Mouse (Mus musculus) midbrain, embryonic 15.5 days (tissue): ENCODE measurements at regions not wholly inside any gene's neighbourhood (a gene's known extent, or its start where the extent isn't known, plus 50 kb on each side); places are given as distances from the start of the nearest gene placed in this dataset.

Experiments used
- ATAC-seq: fragments of 200-750 bp; cut with Nextera tagmentation; replicated peaks from 2 replicates; pipeline ENCODE4 v1.8.0; 2017; ENCODE audit warnings: moderate TSS enrichment
- H3K27ac ChIP-seq: fragments of 300-500 bp; sonication (generic); 2 replicates; pipeline ENCODE4 v1.5.1; 2015; ENCODE audit warnings: mild to moderate bottlenecking, inconsistent platforms
- H3K27me3 ChIP-seq: fragments of 300-500 bp; sonication (generic); replicated peaks from 2 replicates; pipeline ENCODE4 v1.6.1; 2015; ENCODE audit warnings: inconsistent platforms
- H3K36me3 ChIP-seq: fragments of 300-500 bp; sonication (generic); replicated peaks from 2 replicates; pipeline ENCODE4 v1.6.1; 2015; ENCODE audit warnings: inconsistent platforms
- H3K4me1 ChIP-seq: fragments of 300-500 bp; sonication (generic); 2 replicates; pipeline ENCODE4 v1.6.1; 2015; ENCODE audit warnings: inconsistent platforms
- H3K4me2 ChIP-seq: fragments of 300-500 bp; sonication (generic); 2 replicates; pipeline ENCODE4 v1.6.1; 2015; ENCODE audit warnings: inconsistent platforms, mild to moderate bottlenecking, moderate library complexity
- H3K4me3 ChIP-seq: fragments of 300-500 bp; sonication (generic); 2 replicates; pipeline ENCODE4 v1.5.1; 2015; ENCODE audit warnings: mild to moderate bottlenecking, inconsistent platforms
- H3K9ac ChIP-seq: fragments of 300-500 bp; sonication (generic); 2 replicates; pipeline ENCODE4 v1.6.1; 2015; ENCODE audit warnings: mild to moderate bottlenecking, inconsistent platforms
- H3K9me3 ChIP-seq: fragments of 300-500 bp; sonication (generic); 2 replicates; pipeline ENCODE4 v1.6.1; 2016; ENCODE audit warnings: inconsistent platforms
- WGBS: fragments of 180-500 bp; shearing (Covaris S2); methylation state at CpG from one replicate; pipeline ENCODE4 v1.1.7; 2015; ENCODE audit warnings: mixed read lengths; 5-methylcytosine and 5-hydroxymethylcytosine counted together

- Histone ChIP-seq H3K4me1 (peaks cover 37% of the 10 kb centered on the region), H3K36me3 (no peaks in the 10 kb centered on the region), H3K4me3 (no peak overlapping the region), H3K27ac (no peak overlapping the region), H3K27me3 (peaks cover 24% of the 10 kb centered on the region), H3K4me2 (no peak overlapping the region), H3K9ac (no peak overlapping the region), H3K9me3 (no peaks in the 10 kb centered on the region)
- no peak for ATAC-seq
- 62% methylated on average over 4 of the region's 4 CpGs for WGBS
These were observed 70.1 kb upstream of the Ppp2r5c start for GRCm38 (mm10) chr12:110376838-110377150.

GRCm38 (mm10) chr12:110377306-110377705, 69.6 kb upstream of the Ppp2r5c start:
- no peaks in the 10 kb centered on the region for H3K9me3 ChIP-seq
- H3K27ac ChIP-seq, result no peak overlapping the region
- peaks cover 37% of the 10 kb centered on the region for H3K4me1 ChIP-seq
- H3K4me3 ChIP-seq, result no peak overlapping the region
- H3K27me3 ChIP-seq, result peaks cover 24% of the 10 kb centered on the region
- no peak for ATAC-seq
- 46% methylated on average over 6 of the region's 6 CpGs for WGBS
- H3K36me3 ChIP-seq, result no peaks in the 10 kb centered on the region
- no peak overlapping the region for H3K4me2 ChIP-seq
- no peak overlapping the region for H3K9ac ChIP-seq

DNA sequence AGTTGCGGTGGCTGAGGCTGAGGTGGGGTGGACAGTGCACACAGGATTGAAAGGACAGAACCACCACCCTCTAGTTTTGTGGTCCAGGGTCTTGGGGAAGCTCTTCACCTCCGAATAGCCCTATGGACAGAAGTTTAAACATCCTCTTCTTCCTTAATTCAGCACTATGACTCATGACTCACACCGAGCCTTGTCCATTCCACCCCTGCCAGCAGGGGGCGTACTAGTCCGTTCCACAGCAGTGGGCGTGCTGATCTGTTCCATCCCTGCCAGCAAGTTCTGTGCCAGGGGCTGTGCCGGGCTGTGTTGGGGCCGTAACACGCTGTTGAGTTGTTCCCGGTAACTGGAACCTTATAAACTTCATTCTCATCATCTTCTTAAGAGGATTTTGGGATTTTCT, 69.2 kb upstream of the Ppp2r5c start:
- no peak overlapping the region for H3K27ac ChIP-seq
- H3K4me1 ChIP-seq, result peaks cover 37% of the 10 kb centered on the region
- peaks cover 24% of the 10 kb centered on the region for H3K27me3 ChIP-seq
- H3K4me3 ChIP-seq, result no peak overlapping the region
- H3K36me3 ChIP-seq, result no peaks in the 10 kb centered on the region
- H3K4me2 ChIP-seq, result no peak overlapping the region
- no peaks in the 10 kb centered on the region for H3K9me3 ChIP-seq
- WGBS, result 35% methylated on average over 10 of the region's 10 CpGs
- no peak overlapping the region for H3K9ac ChIP-seq
- no peak for ATAC-seq

DNA sequence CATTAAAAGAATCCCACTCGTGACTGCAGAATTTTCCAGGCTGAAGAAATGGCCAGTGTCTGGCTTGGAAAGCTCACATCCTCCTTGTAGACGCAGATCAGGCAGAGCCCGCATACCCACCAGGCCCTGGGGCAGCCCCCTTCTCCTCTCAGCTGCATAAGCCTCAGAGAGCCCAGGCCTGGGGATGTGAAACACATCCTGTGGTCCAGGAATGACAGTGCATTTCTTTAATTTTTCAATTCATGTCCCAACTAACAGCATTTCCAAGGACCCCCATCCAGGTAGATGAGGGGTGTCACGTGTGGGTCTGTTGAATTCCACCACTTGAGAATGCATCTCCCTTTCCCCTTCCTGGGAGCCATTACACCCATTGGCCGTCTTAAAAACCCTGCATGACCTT, 68.6 kb upstream of the Ppp2r5c start:
- Histone ChIP-seq H3K27me3 (peaks cover 24% of the 10 kb centered on the region), H3K4me3 (no peak overlapping the region), H3K9me3 (no peaks in the 10 kb centered on the region), H3K36me3 (no peaks in the 10 kb centered on the region), H3K4me1 (peaks cover 32% of the 10 kb centered on the region), H3K9ac (no peak overlapping the region), H3K27ac (no peak overlapping the region), H3K4me2 (no peak overlapping the region)
- no peak for ATAC-seq
- 57% methylated on average over 5 of the region's 5 CpGs for WGBS

DNA sequence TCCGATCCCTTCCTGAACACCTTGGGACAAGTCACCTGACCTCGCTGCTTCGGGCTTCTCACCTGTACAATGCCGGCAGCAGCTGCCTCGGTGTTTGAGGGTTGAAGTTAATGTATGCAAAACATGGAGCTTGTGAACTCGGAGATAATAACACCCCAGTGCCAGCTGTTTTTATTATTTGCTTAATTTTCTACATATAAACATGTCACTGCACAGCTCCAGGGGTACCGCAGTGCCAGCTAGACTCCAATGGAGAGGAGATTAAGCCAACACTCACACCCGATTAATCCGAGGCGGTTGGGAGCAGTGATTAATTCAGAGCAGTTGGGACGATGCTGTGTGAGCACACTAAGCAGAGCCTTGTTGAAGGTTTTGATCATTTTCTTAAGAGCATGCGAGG, 67.2 kb upstream of the Ppp2r5c start:
- H3K36me3 ChIP-seq, result no peaks in the 10 kb centered on the region
- H3K9me3 ChIP-seq, result no peaks in the 10 kb centered on the region
- H3K4me3 ChIP-seq, result no peak overlapping the region
- 32% methylated on average over 12 of the region's 12 CpGs for WGBS
- H3K27ac ChIP-seq, result no peak overlapping the region
- peaks cover 11% of the 10 kb centered on the region; the same call in 1 of the 2 replicates for H3K27me3 ChIP-seq
- ATAC-seq, result no peak
- no peak overlapping the region for H3K9ac ChIP-seq
- no peak overlapping the region for H3K4me2 ChIP-seq
- H3K4me1 ChIP-seq, result peaks cover 23% of the 10 kb centered on the region

DNA sequence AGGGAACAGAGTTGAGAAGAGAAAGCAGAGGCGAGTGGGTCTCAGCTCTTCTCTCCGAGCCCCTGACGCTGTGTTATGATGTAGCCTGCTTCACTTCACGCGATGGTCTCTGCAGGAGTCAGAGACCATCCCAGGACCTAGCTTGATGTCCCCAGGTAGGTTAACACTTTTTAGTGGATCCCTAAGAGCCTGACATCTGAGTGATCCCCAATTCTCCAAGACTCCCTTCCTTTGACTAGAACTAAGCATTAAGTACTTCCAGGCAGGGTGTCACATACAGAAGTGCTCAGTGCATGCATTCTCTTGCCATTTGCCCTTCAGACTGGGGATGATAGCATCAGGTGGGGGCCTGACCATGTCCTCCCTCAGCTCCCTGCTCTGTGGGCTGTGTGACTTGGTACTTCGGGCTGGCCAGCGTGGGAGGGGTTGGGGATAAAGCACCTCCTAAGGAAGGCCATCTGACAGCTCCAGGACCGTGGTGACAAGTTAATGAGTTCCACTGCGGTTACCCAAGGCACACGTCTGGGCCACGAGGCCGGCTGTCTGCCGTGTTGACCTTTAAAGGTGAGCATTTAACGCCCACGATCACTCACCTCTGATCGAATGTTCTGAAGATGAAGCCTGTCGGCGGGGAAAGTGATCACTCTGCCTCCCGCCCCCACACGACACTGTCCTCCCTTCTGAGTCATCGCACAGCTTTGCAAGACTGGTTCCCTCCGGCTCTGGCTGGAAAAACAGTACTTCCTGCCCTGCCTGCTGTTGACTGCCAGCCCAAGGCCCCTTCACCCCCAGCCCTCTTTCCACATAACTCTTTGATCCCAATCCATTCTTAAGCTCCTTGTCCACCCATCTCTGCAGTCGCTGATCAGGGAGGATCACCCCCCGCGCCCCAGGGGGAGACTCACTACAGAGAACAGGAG, 65.8 kb upstream of the Ppp2r5c start:
- Histone ChIP-seq H3K27me3 (0 out of 2 replicates have a peak, but pooled peaks cover 7% of the 10 kb centered on the region), H3K4me2 (no peak overlapping the region), H3K4me1 (peaks cover 19% of the 10 kb centered on the region), H3K36me3 (no peaks in the 10 kb centered on the region), H3K4me3 (no peak overlapping the region), H3K9me3 (no peaks in the 10 kb centered on the region), H3K27ac (no peak overlapping the region), H3K9ac (no peak overlapping the region)
- WGBS, result 71% methylated on average over 25 of the region's 25 CpGs
- no peak for ATAC-seq

DNA sequence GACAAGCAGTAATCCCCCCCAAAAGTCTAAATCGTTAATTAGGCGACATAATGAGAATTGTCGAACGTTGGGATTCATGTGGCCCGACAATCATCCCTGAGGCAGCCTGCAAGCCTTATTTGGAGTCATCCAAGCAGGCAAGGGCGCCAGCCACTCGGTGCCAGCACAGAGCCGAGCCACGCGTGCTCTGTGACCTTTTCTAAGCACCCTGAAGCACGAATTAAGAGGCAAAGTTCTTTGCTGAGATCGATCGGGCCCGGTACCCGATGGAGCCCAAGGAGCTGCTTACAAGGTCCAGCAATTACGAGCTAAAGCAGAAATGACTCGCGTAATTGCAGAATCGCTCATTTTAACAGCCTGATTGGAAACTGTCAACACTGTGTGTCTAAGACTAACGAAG, 61.9 kb upstream of the Ppp2r5c start:
- Histone ChIP-seq H3K27me3 (0 out of 2 replicates have a peak, but pooled peaks cover 6% of the 10 kb centered on the region), H3K4me3 (no peak overlapping the region), H3K4me1 (peaks cover 19% of the 10 kb centered on the region; the same call in 1 of the 2 replicates), H3K9me3 (no peaks in the 10 kb centered on the region), H3K4me2 (no peak overlapping the region), H3K27ac (no peak overlapping the region), H3K36me3 (no peaks in the 10 kb centered on the region), H3K9ac (no peak overlapping the region)
- 46% methylated on average over 20 of the region's 20 CpGs for WGBS
- no peak for ATAC-seq

DNA sequence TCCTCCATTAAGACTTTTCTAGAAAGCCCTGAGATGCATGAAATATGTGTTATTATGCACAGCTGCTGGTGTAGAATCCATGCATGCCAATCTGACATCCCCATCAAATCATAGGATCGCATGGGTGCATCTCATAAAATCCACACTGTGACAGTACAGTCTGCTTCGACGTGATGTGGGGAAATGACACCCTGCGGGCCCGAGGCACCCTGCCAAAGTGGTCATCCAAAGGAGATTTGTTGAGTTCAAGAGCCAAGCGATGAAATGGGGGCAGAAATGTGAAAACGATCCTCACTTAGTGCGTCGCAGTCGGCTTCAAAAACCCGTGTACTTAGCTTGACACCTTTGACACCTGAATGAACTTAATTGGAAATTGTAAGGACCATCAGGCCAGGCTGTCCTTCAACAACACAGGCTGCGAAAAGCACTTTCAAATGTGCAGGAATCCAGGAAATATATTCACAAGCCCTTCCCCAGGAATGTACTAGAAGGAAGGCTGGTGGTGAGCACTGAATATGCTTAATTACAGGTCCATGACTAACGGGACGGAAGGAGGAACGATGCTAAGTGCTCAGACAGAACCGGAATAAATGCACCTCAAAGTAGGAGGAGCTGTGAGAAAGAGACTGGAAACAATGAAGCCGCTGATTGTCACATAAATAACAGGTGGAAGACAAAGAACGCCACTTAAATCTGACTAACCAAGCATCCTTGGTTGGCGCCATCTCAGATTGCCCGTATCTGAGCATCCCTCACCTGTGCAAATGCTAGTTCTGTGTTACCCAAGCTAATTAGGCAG, 60.9 kb upstream of the Ppp2r5c start:
- Histone ChIP-seq H3K4me2 (no peak overlapping the region), H3K36me3 (no peaks in the 10 kb centered on the region), H3K9me3 (no peaks in the 10 kb centered on the region), H3K4me1 (peaks cover 18% of the 10 kb centered on the region; the same call in 1 of the 2 replicates), H3K27me3 (no peaks in the 10 kb centered on the region), H3K27ac (no peak overlapping the region), H3K9ac (no peak overlapping the region), H3K4me3 (no peak overlapping the region)
- 69% methylated on average over 20 of the region's 20 CpGs for WGBS
- no peak for ATAC-seq

- H3K27ac ChIP-seq, result no peak overlapping the region
- H3K4me1 ChIP-seq, result peaks cover 18% of the 10 kb centered on the region; the same call in 1 of the 2 replicates
- H3K4me3 ChIP-seq, result no peak overlapping the region
- H3K36me3 ChIP-seq, result no peaks in the 10 kb centered on the region
- no peak overlapping the region for H3K9ac ChIP-seq
- no peak for ATAC-seq
- WGBS, result 33% methylated on average over 11 of the region's 11 CpGs
- H3K27me3 ChIP-seq, result no peaks in the 10 kb centered on the region
- H3K9me3 ChIP-seq, result no peaks in the 10 kb centered on the region
- H3K4me2 ChIP-seq, result no peak overlapping the region
These were observed 59.9 kb upstream of the Ppp2r5c start for GRCm38 (mm10) chr12:110387056-110387455.

DNA sequence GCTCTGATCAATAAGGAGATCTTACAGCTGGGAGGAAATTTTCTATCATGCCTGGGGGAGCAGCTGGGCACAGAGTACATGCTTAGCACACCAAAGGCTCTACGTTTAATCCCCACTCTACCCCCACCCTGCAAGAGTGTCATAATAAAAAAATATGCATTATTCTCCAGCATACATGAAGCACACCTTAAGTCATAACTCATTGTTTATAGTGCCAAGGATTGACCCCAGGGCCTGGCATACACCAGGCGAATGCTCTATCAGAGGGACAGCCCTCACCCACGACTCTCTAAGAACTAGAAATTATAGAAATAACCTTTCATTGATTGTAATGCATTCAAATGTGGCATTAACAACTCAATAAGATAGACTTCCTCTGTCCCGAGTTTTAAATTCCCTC, 59.4 kb upstream of the Ppp2r5c start:
- 47% methylated on average over 4 of the region's 4 CpGs for WGBS
- no peak for ATAC-seq
- peaks cover 18% of the 10 kb centered on the region; the same call in 1 of the 2 replicates for H3K4me1 ChIP-seq
- no peaks in the 10 kb centered on the region for H3K36me3 ChIP-seq
- H3K9me3 ChIP-seq, result no peaks in the 10 kb centered on the region
- H3K27ac ChIP-seq, result no peak overlapping the region
- H3K27me3 ChIP-seq, result no peaks in the 10 kb centered on the region
- no peak overlapping the region for H3K4me3 ChIP-seq
- H3K4me2 ChIP-seq, result no peak overlapping the region
- no peak overlapping the region for H3K9ac ChIP-seq

- H3K27ac ChIP-seq, result no peak overlapping the region
- no peak for ATAC-seq
- no peaks in the 10 kb centered on the region for H3K9me3 ChIP-seq
- no peaks in the 10 kb centered on the region for H3K36me3 ChIP-seq
- no peak overlapping the region for H3K4me2 ChIP-seq
- WGBS, result 77% methylated on average over 12 of the region's 12 CpGs
- H3K9ac ChIP-seq, result no peak overlapping the region
- H3K4me1 ChIP-seq, result peaks cover 18% of the 10 kb centered on the region; the same call in 1 of the 2 replicates
- H3K27me3 ChIP-seq, result no peaks in the 10 kb centered on the region
- H3K4me3 ChIP-seq, result no peak overlapping the region
These were observed 57.5 kb upstream of the Ppp2r5c start for GRCm38 (mm10) chr12:110389439-110389838.

DNA sequence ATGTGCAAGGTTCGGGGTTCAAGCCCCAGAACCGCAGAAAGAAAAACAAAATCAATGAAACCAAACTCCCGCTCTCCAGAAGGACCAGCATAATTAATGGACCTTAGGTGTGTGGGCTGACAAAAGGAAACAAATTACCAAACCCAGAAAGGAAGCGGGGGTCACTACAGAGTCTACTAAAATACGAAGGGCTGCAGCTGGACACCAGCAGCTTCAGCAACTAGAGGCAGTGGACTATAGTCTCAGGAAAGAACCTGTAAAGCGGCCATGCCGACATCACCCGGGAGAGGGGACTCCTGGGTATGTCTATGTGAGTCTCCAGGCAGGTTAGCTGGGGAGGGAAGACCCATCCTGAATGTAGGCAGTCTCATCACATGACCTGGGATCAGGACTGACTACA, 55.5 kb upstream of the Ppp2r5c start:
- peaks cover 7% of the 10 kb centered on the region; the same call in 1 of the 2 replicates for H3K4me1 ChIP-seq
- H3K27ac ChIP-seq, result no peak overlapping the region
- 90% methylated on average over 8 of the region's 8 CpGs for WGBS
- H3K27me3 ChIP-seq, result no peaks in the 10 kb centered on the region
- H3K36me3 ChIP-seq, result no peaks in the 10 kb centered on the region
- no peak overlapping the region for H3K4me3 ChIP-seq
- H3K9me3 ChIP-seq, result no peaks in the 10 kb centered on the region
- H3K4me2 ChIP-seq, result no peak overlapping the region
- no peak for ATAC-seq
- no peak overlapping the region for H3K9ac ChIP-seq
